Mouse (Mus musculus) spleen, embryonic (tissue): ENCODE data around the gene Tlk2.
"Not testable (repeated sequence)": the region's sequence is repeated elsewhere in the genome, so short reads cannot be mapped to it uniquely, and the experiment has no call there.

Experiments used
- CTCF ChIA-PET: fragments of 350-600 bp; sonication (Branson Sonifier 250); formaldehyde crosslinking; loops from one replicate; lab custom pipeline; 2022; lab: Charles Lee

Tlk2 gene

DNA sequence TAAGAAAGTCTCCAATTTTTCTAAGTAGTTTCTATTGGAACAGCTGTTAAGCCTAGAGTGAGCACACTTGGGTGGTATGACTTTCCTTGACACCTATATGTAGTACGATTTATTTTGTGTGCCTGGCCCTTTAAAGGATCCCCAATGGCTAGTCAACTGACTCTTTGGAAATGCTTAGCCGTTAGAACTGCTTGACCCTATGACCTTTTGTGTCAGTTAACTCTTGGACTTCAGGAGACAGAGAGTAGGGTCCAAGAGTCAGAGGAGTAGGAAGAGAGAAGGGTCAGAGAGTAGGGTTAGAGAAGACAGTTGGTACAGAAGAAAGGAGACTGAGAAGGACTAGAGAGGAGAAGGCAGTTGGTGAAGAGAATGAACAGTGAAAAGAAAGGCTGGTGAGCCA, at the start of gene Tlk2:
Tlk2 (plus strand) TSS at position 292 of the 400 bp plus-strand sequence.
- CTCF ChIA-PET = no interaction called here

GRCm38 (mm10) chr11:105135692-105136091, 42.9 kb upstream of the Tlk2 start:
- CTCF ChIA-PET = interaction anchor here (0.6 kb wide), 1 partner anchor 19 kb away, joined by 3 read pairs; no protein-coding TSS in a partner anchor

GRCm38 (mm10) chr11:105137255-105137654, 41.4 kb upstream of the Tlk2 start:
- CTCF ChIA-PET = not testable (repeated sequence)

DNA sequence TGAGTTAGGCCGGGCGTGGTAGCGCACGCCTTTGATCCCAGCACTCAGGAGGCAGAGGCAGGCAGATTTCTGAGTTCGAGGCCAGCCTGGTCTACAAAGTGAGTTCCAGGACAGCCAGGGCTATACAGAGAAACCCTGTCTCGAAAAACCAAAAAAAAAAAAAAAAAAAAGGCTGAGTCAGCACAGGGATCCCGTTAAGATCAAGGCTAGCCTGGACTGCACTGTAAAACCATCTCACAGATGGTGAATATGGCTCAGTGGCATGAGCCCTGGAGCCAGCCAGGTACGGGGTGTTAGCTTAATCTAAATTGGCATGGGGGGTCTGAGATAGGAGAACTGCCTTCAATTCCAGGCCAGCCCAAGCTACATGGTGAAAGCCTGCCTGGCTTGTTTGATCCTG, 38.1 kb upstream of the Tlk2 start:
- CTCF ChIA-PET = interaction anchor here (0.6 kb wide), 1 partner anchor 27 kb away, joined by 6 read pairs; no protein-coding TSS in a partner anchor

- CTCF ChIA-PET = no interaction called here
Observed at GRCm38 (mm10) chr11:105141115-105141514, 37.5 kb upstream of the Tlk2 start.

DNA sequence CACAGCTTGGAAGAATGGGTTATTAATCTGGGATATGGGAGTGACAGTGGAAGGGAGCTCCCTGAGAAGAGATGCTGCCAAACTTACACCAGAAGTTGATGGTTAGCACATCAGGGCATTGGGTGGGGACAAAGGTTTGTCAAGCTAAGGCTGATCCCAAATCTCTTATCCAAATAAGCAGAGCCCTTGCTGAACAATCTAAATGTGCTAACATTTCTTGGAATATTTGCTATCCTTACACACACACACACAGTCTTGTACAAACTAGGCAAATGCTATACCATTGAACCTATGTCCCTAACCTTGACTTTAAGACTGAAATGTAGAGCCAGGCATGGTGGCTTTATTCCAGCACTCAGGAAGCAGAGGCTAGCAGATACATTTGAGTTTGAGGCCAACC, 35.0 kb upstream of the Tlk2 start:
- CTCF ChIA-PET = no interaction called here

DNA sequence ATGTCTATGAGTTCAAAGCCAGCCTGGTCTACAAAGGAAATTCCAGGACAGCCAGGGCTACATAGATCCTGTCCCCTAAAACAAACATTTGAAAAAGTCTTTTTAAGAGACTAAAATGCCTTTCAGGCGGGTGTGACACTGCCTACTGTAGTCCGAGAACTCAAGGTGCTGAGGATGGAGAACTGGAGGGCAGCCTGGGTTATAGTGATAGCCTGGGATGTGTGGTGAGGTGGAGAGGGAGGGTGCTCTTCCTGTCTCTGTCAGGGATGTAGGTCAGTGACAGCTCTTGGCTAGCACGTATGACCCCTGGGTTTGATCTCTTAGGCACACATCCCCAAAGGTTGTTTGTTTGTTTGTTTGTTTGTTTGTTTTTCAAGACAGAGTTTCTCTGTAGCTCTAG, 34.5 kb upstream of the Tlk2 start:
- CTCF ChIA-PET = no interaction called here

- CTCF ChIA-PET = no interaction called here
Observed at GRCm38 (mm10) chr11:105144508-105145210, 33.9 kb upstream of the Tlk2 start.

DNA sequence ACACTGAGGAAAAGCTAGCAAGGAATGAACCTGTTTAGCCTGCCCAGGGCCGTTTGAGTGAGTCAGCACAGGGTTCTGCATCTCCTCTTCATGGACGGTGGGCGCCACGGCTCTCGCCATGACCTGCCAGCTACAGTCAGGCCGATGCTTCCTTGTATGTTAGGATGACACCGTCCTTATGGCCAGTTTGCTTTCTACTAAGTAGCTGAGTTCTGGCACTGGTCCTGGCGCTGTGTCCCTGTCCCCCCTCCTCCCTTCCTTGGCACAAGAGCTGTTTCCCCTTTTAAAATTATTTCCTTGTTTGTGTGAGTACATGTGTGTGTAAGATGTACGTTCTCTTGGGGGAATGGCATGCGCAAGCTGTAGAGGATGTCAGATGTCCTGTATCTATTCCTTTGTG, 33.4 kb upstream of the Tlk2 start:
- CTCF ChIA-PET = no interaction called here

DNA sequence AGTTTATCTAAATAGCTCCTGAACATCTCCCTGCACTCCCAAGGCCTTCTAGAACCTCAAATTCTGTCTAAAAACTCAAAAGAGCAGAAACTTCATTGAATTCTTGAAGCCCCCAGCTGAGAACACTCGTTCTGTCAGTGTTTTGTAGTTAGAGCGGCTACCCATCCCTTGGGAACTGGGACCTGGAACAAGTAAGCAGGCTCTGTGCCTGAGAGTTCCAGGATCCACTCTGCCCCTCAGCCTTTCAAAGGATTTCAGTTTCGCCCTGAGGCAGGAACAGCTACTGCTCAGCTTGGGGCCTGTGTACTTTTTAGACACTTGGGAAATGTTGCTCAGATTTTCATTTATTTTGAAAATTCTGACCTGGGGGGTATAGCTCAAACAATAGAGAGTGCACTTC, 32.0 kb upstream of the Tlk2 start, which contains the start of gene Gm10842:
Gm10842 (plus strand) TSS at position 301 of the 400 bp plus-strand sequence.
- CTCF ChIA-PET = no interaction called here

GRCm38 (mm10) chr11:105149353-105149752, 29.3 kb upstream of the Tlk2 start:
- CTCF ChIA-PET = no interaction called here

- CTCF ChIA-PET = no interaction called here
Observed at GRCm38 (mm10) chr11:105149766-105150165, 28.8 kb upstream of the Tlk2 start.

DNA sequence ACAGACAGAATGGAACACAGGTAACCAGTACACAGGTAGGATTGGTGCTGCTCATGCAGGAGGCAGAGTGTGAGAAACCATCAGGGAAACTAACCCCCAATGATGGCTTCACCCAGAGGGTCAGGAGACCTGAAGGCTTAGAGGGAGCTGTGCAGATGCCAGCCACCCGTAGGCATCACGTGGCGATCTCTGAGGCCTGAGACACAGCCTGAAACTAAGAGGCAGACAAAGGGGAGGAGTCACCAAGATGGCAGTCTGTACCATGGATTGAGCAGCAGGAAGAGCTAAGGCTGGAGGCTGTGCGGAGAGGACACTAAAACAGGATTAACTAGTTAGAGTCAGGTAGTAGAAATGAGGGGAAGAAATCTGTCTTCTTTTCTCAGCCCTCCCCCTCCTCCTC, 27.9 kb upstream of the Tlk2 start:
- CTCF ChIA-PET = no interaction called here

- CTCF ChIA-PET = interaction anchor here (0.6 kb wide), 2 partner anchors 43 to 564 kb away, joined by 4 read pairs; no protein-coding TSS in a partner anchor
Observed at GRCm38 (mm10) chr11:105151226-105152016, 27.2 kb upstream of the Tlk2 start.

DNA sequence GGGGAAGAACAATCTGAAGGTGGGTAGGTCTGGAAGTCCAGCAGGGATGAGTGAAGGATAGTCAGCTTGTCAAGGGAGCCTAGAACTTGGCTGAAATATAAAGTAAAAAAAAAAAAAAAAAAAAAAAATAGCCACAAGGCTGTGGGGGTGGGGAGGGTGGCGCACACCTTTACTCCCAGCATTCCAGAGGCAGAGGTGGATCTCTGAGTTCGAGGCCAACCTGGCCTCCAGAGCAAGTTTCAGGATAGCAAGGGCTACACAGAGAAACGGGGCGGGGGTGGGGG, 26.6 kb upstream of the Tlk2 start:
- CTCF ChIA-PET = interaction anchor here (0.6 kb wide), 2 partner anchors 43 to 564 kb away, joined by 4 read pairs; no protein-coding TSS in a partner anchor

DNA sequence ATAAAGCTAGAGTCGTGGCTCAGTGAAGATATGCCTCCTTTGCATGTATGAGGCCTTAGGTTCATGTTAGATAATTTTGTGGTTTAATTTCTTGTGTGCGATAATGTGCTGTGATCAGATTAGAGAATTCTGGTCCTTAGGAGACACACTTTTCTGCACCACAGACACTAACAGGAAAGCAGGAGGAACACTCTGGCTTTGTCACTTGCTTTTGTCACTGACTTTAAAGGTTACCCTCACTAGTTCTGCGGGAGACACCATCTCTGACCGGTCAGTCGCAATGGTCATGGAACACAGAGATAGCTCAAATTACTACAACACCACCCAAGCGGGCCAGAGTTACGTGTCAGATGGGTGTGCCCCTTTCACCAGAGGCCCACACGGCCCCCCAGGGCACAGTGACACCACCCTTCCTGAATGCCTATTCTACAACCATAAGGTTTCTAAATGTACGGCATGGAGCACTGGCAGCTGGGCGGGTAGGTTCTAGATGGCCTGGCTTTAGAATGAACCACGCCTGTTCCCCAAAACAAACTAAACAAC, 26.2 kb upstream of the Tlk2 start:
- CTCF ChIA-PET = no interaction called here

DNA sequence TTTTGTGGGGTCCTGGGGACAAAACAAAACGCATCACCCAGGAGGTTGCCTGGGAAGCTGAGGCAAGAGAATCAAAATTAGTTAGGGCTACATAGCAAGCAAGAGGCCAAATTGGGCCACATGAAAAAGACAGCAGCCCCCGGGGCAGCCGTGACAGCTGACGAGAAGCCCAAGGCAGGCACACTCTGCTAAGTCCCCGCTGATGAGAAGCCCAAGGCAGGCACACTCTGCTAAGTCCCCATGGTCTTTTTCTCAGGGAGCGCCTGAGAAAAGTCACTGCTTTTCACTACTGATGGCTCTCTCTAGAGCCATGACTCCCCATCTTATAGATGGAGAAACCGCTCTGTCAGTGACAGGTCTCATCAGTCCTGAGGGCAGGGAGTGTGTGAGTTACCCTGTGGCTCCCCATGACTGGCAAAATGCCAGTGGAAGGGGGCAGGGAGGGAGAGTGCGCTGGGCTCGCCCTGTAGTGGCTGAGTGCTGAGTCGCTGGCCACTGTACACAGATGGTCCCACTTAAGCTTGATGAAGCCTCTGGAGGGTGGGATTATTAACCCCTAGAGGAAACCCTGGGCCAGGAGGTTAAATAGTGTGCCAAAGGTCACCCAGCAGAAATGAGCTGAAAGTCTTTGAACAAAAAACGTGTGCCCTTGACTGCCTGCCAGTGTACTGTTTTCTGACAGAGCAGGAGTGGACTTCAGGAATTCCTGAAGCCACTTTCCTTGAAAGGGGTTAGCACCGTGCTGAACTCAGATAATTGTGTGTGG, 25.4 kb upstream of the Tlk2 start:
- CTCF ChIA-PET = no interaction called here

- CTCF ChIA-PET = no interaction called here
Observed at GRCm38 (mm10) chr11:105155915-105156314, 22.7 kb upstream of the Tlk2 start.

GRCm38 (mm10) chr11:105156748-105157267, 21.8 kb upstream of the Tlk2 start:
- CTCF ChIA-PET = no interaction called here

DNA sequence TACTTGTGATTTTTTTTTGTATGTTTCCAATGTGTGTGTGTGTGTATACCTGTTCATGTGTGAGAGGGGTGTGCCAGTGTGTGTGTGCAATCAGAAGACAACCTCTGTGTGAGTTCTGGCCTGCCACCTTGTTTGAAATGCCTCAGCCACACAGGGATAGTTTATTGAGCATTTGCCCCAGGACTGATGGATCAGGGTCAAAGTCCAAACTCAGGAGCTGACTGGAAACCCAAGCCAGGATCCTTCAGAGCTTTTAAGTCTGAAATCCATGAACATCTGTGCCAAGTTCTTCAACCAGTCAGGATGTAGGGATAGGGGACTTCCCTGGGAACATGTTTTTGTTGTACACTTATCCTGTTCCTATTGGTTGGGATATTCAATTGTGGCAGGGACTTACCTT, 20.6 kb upstream of the Tlk2 start:
- CTCF ChIA-PET = no interaction called here

DNA sequence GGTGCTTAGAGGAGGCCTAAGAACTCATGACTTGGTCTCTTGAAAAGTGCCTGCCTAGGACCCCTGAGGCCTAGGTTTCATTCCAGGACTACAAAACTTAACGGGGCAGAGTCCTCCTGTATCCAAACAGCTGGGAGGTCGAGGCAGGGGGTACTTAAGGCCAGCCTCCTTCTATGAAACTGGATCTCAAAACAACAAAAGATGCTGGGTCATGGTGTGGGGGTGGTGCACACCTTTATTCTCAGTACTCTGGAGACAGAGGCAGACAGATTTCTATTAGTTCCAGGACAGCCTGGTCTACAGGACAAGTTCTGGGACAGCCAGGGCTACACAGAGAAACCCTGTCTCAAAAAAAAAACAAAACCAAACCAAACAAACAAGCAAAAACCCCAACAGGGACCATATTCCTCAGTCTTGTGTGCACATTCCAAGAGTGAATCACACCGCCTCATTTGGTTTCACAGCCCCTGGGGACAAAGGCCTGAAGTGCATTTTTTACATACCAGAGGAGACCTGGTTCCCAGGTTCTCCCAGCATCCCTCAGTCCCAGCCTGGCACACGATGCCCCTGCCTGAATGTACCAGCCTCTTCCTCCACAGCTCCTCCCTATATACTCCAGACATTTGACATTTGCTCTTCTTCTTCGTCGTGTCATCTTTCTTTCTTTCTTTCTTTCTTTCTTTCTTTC, 18.8 kb upstream of the Tlk2 start:
- CTCF ChIA-PET = no interaction called here
